Mouse (Mus musculus) liver, embryonic 14.5 days (tissue): ENCODE measurements around the gene Ube2cbp.

Experiments
- CTCF ChIP-seq: IDR thresholded peaks from 2 replicates; pipeline ENCODE4 v1.5.1; 2016; ENCODE audit warnings: antibody characterized with exemption, low read depth, control low read depth
- EP300 ChIP-seq: IDR thresholded peaks from 2 replicates; pipeline ENCODE4 v1.6.1; 2016; ENCODE audit warnings: antibody characterized with exemption, low read depth

DNA sequence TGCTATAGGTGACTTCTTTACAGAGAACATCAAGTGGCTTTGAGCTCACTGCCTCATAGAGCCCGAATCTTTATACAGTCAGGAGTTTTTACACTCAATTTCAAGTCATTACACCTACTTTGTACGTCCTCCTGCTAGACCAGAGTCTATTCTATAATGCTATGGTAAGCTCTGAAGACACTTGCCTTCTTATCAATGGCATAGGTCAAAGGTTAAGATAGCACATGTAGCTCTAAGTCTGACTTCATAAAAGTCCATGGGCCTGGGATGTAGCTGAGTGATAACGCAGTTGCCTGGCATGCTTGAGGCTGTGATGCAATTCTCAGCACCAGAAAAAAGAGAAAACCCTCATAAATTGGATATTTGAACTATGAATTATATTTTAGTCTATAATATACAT, 49.6 kb upstream of the Ube2cbp start:
- no peak for TF ChIP-seq CTCF
- no peak for TF ChIP-seq EP300
